Mouse (Mus musculus): ENCODE results near the gene Olfr318. TPM values are rescaled to one million over a fixed set of nuclear protein-coding genes. Genes with fewer than 3 reads are reported as not detected.
"Not testable (repeated sequence)": the region's sequence is repeated elsewhere in the genome, so short reads cannot be mapped to it uniquely, and the experiment has no call there.

Gene Olfr318
- not detected in 3 replicates for total RNA-seq (2017)

DNA sequence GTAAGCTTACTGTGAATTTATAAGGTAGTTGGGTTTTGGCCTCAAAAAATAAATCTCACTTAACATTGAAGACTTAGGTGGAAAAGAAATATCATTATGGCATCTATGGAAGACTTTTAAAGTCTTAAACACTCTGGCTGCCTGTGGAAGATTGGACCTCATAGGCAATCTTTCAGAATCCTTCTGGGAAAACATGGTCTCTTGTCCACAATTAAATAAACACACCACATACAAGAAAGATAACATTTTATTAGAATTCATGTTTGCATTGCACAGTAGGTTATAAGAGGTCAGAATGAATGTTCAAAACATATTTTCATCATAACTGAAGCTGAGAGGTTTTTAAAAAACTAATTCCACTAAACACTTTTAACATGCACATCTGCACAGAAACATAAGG is at the start of gene Olfr318:
TSS of gene Olfr318 (minus strand) at position 101 of the 400 bp plus-strand sequence.
- no peak for ATAC-seq (replicated peaks; ENCODE audit: insufficient number of reproducible peaks, low FRiP score, low TSS enrichment, poor library complexity, severe bottlenecking)

DNA sequence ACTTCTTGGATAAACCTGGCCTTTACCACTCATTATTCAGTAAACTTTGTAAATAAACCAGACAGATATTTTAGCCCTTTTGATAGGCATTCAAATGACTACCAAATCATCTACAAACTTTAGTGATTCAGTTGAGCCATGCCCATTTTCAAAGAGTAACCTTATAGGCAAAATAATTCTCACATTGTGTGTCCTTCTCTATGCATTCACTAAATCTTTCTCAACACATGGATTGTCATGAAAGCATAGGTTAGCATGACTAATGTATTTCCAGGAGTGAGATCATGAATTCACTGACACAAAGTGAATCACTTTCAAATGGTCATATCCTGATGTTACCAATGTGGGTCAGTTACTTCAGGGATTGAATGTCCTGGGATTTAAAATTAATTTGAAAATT is 49.1 kb upstream of the Olfr318 start, which contains the start of gene Olfr315:
TSS of gene Olfr315 (plus strand) at position 301 of the 400 bp plus-strand sequence.
- no peak for ATAC-seq (replicated peaks; ENCODE audit: insufficient number of reproducible peaks, low FRiP score, low TSS enrichment, poor library complexity, severe bottlenecking)

DNA sequence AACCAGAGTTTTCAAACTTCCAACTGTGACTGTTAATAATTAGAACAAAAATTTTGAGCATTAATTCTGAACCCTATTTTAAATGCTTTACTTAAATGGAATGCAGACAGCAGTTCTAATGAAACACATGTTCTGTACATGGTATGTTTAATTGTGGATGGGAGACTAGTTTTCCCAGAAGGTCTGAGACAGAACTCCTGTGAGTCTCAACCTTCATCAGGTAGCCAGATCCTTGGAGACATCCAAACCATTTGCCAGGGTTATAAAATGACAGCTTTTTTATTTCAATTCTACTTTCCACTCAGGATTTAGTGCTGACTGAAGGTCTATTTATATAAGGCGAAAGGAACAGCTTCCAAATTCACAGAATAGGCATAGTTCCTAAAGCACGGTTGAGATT is 28.6 kb upstream of the Olfr318 start, which contains the start of gene Olfr316:
TSS of gene Olfr316 (plus strand) at position 301 of the 400 bp plus-strand sequence.
- ATAC-seq (replicated peaks; ENCODE audit: insufficient number of reproducible peaks, low FRiP score, low TSS enrichment, poor library complexity, severe bottlenecking): no peak

DNA sequence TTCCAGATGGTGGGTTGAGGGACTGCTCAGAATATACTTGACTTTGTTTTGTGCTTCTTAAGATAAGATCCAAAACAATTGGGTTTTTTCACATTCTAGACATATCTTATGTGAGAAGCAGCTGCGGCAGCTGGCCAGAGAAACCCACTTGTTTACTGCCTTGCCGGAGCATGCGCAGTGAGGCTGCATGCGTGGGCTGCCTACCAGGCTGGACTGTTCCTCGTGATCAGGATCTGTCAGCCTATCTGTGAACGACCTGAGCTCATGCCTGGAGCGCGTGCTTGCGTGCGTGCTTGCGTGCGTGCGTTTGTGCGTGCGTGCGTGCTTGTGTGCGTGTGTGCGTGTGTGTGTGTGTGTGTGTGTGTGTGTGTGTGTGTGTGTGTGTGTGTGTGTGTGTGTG is 27.3 kb upstream of the Olfr318 start:
- not testable (repeated sequence) for ATAC-seq (replicated peaks; ENCODE audit: insufficient number of reproducible peaks, low FRiP score, low TSS enrichment, poor library complexity, severe bottlenecking)

DNA sequence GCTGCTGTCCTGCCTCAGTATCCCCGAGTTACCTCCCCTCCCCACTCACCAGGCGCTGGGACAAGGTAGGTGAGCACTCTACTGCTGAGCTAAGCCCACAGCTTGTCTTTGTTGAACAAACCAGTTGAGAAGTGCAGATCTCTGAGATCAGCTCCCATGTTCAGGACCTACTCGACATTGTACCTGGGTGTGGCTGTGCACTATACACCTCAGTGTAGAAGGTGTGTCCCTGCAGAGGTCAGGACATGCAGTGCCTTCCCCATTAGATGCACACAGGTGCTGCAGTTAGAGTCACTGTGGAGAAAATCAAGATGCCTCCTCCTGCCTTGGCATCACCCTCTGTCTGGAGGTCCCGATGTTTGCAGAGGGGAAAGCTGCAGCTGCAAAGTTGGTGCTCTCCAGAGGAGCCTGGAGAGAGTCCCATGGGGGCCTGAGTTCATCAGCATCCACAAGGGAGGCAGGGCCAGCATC is 15.0 kb upstream of the Olfr318 start, which contains the start of gene Olfr317:
TSS of gene Olfr317 (minus strand) at position 421 of the 471 bp plus-strand sequence.
- ATAC-seq (replicated peaks; ENCODE audit: insufficient number of reproducible peaks, low FRiP score, low TSS enrichment, poor library complexity, severe bottlenecking): no peak

DNA sequence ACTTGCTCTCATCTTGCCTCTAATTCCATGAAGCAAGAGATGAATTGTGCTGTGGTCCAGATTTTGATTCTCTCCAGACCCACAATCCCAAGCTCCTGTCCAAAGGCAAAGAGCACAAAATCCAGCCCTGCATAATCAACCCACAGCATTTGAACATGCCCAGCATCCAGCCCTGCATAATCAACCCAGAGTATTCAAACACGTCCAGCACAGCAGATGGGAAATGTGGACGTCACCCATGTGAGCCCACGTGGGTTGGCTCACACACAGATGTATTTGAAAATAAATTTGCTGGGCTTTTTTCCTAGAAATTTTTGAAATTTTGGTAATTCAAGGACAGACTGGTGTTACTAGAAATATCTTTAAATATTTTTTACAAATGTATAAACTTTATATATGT is 9.6 kb upstream of the Olfr318 start:
- no peak for ATAC-seq (replicated peaks; ENCODE audit: insufficient number of reproducible peaks, low FRiP score, low TSS enrichment, poor library complexity, severe bottlenecking)

DNA sequence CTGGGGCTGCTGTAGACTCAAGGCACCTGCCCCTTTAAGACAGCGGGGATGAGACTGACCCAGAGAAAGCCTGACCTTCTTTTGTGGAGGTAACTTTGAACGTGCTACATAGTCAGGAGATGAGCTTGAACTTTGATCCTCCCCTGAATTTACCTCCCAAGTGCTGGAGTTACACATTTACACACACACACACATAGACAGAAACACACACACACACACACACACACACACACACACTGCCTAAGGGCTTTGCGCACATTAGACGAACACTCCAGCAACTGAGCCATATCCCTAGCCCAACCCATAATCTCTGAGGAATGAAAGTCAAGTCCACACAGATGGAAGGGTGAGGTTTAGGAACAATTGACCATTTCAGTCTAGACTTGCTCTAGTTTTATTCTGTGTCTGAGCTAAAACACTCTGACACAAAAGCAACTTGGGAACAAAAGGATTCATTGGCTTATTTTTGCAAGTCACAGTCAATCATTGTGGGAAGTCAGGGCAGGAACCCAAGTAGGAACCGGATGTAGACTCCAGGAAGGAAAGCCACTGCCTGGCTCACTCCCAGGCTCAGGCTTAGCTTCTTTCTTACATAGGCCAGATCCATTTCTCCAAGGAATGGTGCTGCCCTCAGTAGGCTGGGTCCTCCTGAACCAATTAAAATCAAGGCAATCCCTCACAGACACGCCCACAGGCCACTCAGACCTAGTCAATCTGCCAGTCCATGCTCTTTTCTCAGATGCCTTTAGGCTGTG is 4.3 kb upstream of the Olfr318 start:
- not testable (repeated sequence) for ATAC-seq (replicated peaks; ENCODE audit: insufficient number of reproducible peaks, low FRiP score, low TSS enrichment, poor library complexity, severe bottlenecking)

DNA sequence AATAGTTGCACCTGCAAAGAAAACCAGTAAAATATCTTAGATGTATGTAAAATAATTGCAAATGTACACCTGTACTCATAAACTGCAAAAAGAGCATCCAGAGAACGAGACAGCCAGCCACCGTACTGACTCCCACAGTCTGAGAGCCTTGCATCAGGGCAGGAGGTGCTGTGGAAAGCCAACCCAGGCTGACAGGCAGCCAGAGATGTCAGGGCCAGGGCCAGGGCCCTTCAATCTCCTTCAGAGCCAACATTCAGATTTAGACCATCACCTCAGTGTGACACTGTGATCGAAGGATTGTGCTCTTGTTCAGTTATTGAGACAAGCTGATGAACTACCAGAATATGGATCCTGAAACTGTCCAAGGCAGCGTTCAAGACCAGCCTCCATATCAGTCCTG is 4.1 kb downstream of the Olfr318 start:
- ATAC-seq (replicated peaks; ENCODE audit: insufficient number of reproducible peaks, low FRiP score, low TSS enrichment, poor library complexity, severe bottlenecking): no peak

DNA sequence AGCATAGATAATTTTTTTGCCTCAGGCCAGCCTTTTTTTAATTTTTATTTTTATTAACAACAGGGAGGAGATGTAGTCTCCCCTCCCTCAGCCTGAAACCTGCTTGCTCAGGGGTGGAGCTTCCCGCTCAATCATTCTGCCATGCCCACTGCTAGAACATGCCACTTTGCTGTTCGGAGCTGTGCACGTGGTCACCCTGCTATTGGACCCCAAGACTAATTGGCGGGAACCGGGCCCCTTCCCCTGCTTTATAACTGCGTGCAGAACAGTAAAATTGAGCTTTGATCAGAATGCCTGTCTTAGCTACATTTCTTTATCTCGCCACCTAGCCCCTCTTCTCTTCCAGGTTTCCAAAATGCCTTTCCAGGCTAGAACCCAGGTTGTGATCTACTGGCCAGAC is 6.1 kb downstream of the Olfr318 start:
- not testable (repeated sequence) for ATAC-seq (replicated peaks; ENCODE audit: insufficient number of reproducible peaks, low FRiP score, low TSS enrichment, poor library complexity, severe bottlenecking)

DNA sequence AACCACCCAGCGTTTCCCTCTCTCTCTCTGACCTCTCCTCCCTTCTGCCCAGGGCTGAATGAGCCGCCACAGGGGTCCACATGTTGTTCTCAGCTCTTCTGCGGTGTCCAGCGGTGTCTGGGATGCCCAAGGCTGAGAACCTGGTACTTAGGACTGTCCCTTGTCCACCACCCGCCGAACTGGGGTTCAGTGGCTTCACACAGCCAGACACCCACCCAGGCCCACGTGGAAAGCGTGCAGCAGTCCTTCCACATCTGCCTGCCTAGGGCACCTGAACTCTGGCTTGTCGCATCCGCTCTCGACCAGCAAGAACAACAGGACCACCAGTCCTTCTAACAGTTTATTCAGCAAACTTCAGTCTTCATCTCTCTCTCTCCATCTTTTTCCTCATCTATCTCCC is 14.7 kb downstream of the Olfr318 start:
- no peak for ATAC-seq (replicated peaks; ENCODE audit: insufficient number of reproducible peaks, low FRiP score, low TSS enrichment, poor library complexity, severe bottlenecking)

DNA sequence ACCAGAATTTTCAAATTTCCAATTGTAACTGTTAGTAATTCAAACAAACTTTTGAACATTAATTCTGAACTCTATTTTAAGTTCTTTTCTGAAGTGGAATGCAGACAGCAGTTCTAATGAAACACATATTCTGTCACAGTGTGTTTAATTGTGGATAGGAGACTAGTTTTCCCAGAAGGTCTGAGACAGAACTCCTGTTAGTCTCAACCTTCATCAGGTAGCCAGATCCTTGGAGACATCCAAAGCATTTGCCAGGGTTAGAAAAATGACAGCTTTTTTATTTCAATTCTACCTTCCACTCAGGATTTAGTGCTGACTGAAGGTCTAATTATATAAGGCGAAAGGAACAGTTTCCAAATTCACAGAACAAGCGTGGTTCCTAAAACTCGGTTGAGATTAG is 25.0 kb downstream of the Olfr318 start, which contains the start of gene Olfr319:
TSS of gene Olfr319 (plus strand) at position 301 of the 400 bp plus-strand sequence.
- ATAC-seq (replicated peaks; ENCODE audit: insufficient number of reproducible peaks, low FRiP score, low TSS enrichment, poor library complexity, severe bottlenecking): no peak

DNA sequence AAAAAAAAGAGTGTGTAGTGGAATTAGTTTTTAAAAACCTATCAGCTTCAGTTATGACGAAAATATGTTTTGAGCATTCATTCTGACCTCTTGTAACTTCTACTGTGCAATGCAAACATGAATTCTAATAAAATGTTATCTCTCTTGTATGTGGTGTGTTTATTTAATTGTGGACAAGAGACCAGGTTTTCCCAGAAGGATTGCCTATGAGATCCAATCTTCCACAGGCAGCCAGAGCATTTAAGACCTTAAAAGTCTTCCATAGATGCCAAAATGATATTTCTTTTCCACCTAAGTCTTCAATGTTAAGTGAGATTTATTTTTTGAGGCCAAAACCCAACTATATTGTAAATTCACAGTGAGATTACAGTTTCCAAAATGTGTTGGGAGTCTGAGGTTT is 43.0 kb downstream of the Olfr318 start, which contains the start of gene Olfr320:
TSS of gene Olfr320 (plus strand) at position 301 of the 400 bp plus-strand sequence.
- no peak for ATAC-seq (replicated peaks; ENCODE audit: insufficient number of reproducible peaks, low FRiP score, low TSS enrichment, poor library complexity, severe bottlenecking)

DNA sequence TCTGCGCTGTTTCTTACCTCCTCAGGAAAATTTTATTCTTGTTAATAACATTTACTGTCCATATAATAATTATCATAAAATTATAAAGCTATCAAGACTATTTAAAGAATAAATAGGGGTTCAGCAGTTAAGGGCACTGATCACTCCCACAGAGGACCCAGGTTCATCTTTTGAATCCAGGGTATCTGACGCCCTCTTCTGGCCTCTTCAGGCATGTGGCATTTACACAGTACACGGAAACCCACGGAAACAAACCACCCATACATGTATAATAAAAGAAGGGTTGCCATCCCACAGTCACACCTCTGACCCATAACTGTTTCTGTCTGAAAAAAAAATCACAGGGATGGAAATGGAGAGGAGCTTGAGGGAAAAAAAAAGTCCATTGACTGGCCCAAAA is 52.0 kb downstream of the Olfr318 start:
- ATAC-seq (replicated peaks; ENCODE audit: insufficient number of reproducible peaks, low FRiP score, low TSS enrichment, poor library complexity, severe bottlenecking): no peak

DNA sequence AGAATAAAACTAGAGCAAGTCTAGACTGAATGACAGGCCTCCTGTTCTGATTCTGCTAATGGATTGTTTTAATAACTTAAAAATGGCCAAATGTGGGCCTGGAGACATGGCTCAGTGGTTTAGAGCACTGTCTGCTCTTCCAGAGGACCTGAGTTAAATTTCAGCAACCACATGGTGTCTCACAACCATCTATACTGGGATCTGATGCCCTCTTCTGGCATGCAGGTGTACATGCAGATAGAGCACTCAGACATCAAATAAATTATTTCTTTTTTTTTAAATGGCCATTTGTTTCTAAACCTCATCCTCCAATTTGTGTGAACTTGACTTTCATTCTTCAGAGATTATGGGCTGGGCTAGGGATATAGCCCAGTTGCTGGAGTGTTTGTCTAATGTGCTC is 54.6 kb downstream of the Olfr318 start:
- ATAC-seq (replicated peaks; ENCODE audit: insufficient number of reproducible peaks, low FRiP score, low TSS enrichment, poor library complexity, severe bottlenecking): no peak

Other genes starting within 250 kb of the Olfr318 start
- gene Olfr332, start 231.5 kb downstream of the Olfr318 start, total RNA-seq (2017): not detected in 3 replicates
- not detected in 3 replicates for gene Olfr331, start 221.4 kb downstream of the Olfr318 start, total RNA-seq (2017)
- not detected in 3 replicates for gene Olfr330, start 189.2 kb downstream of the Olfr318 start, total RNA-seq (2017)
- not detected in 3 replicates for gene Olfr329-ps, start 177.6 kb downstream of the Olfr318 start, total RNA-seq (2017)
- gene Olfr328, start 168.4 kb downstream of the Olfr318 start, total RNA-seq (2017): 0.43 TPM in 1 of 3 replicates, not detected in the others
- not detected in 3 replicates for gene Olfr224, start 153.5 kb downstream of the Olfr318 start, total RNA-seq (2017)
- not detected in 3 replicates for gene Olfr325, start 146.3 kb downstream of the Olfr318 start, total RNA-seq (2017)
- not detected in 3 replicates for gene Olfr324, start 128.9 kb downstream of the Olfr318 start, total RNA-seq (2017)
- gene 2210407C18Rik, start 107.9 kb downstream of the Olfr318 start, total RNA-seq (2017): not detected in 3 replicates
- not detected in 3 replicates for gene Olfr323, start 93.5 kb downstream of the Olfr318 start, total RNA-seq (2017)
- not detected in 3 replicates for gene Trim58, start 83.5 kb downstream of the Olfr318 start, total RNA-seq (2017)
- not detected in 3 replicates for gene Olfr322, start 65.2 kb downstream of the Olfr318 start, total RNA-seq (2017)
- gene Olfr320, start 42.9 kb downstream of the Olfr318 start, total RNA-seq (2017): not detected in 3 replicates
- gene Olfr319, start 24.9 kb downstream of the Olfr318 start, total RNA-seq (2017): not detected in 3 replicates
- not detected in 3 replicates for gene Olfr317, start 15.2 kb upstream of the Olfr318 start, total RNA-seq (2017)
- gene Olfr316, start 28.7 kb upstream of the Olfr318 start, total RNA-seq (2017): not detected in 3 replicates
- gene Olfr315, start 49.2 kb upstream of the Olfr318 start, total RNA-seq (2017): not detected in 3 replicates
- gene Olfr314, start 58.9 kb upstream of the Olfr318 start, total RNA-seq (2017): not detected in 3 replicates
- gene Fam183b, start 77.9 kb upstream of the Olfr318 start, total RNA-seq (2017): not detected in 3 replicates
- not detected in 3 replicates for gene Olfr313, start 91.0 kb upstream of the Olfr318 start, total RNA-seq (2017)
- not detected in 3 replicates for gene Olfr312, start 105.2 kb upstream of the Olfr318 start, total RNA-seq (2017)
- not detected in 3 replicates for gene Olfr311, start 115.2 kb upstream of the Olfr318 start, total RNA-seq (2017)
- 4.3 to 16.7 TPM (median 6.6 TPM) in 3 replicates for gene Gm12258, start 123.1 kb upstream of the Olfr318 start, total RNA-seq (2017)
- gene 2810021J22Rik, start 143.2 kb upstream of the Olfr318 start, total RNA-seq (2017): 3.4 to 10.0 TPM (median 3.9 TPM) in 3 replicates
- 9.4 to 12.8 TPM (median 10.7 TPM) in 3 replicates for gene Zfp39, start 180.2 kb upstream of the Olfr318 start, total RNA-seq (2017)
- not detected in 3 replicates for gene Btnl10, start 193.9 kb upstream of the Olfr318 start, total RNA-seq (2017)
- 42.2 to 79.7 TPM (median 47.8 TPM) in 3 replicates for gene Rnf187, start 214.9 kb upstream of the Olfr318 start, total RNA-seq (2017)
- 1.7 TPM in 2 of 3 replicates, not detected in the other for gene Hist3h2ba, start 224.9 kb upstream of the Olfr318 start, total RNA-seq (2017)
- gene Hist3h2a, start 230.7 kb upstream of the Olfr318 start, total RNA-seq (2017): 35.6 to 52.4 TPM (median 42.1 TPM) in 3 replicates
- 0.29 TPM in 1 of 3 replicates, not detected in the others for gene Trim17, start 230.7 kb upstream of the Olfr318 start, total RNA-seq (2017)

All from monocyte, adult 5-6 weeks (primary cell).